Mouse (Mus musculus) hindbrain, postnatal 0 days (tissue): ENCODE results near the gene Mfsd10. TPM values are rescaled to one million over a fixed set of nuclear protein-coding genes. Genes with fewer than 3 reads are reported as not detected.

Source experiments
- ATAC-seq: fragments of 200-750 bp; cut with Nextera tagmentation; 2 replicates; pipeline ENCODE4 v1.8.0; 2017; ENCODE audit warnings: mild to moderate bottlenecking, moderate TSS enrichment, moderate library complexity
- DNase-seq: peaks from one replicate; pipeline ENCODE4 v3.0.0-alpha.2; 2015; ENCODE audit warnings: low spot score
- H3K27ac ChIP-seq: fragments of 300-500 bp; sonication (generic); 2 replicates; pipeline ENCODE4 v1.5.1; 2014; ENCODE audit warnings: mild to moderate bottlenecking
- H3K27me3 ChIP-seq: fragments of 300-500 bp; sonication (generic); 2 replicates; pipeline ENCODE4 v1.6.1; 2014; ENCODE audit warnings: low read length, mixed read lengths; ENCODE audit not compliant: insufficient read depth
- H3K36me3 ChIP-seq: fragments of 300-500 bp; sonication (generic); 2 replicates; pipeline ENCODE4 v1.6.1; 2014; ENCODE audit warnings: low read length, mixed read lengths; ENCODE audit not compliant: insufficient read depth
- H3K4me1 ChIP-seq: fragments of 300-500 bp; sonication (generic); 2 replicates; pipeline ENCODE4 v1.6.1; 2014; ENCODE audit warnings: antibody characterized with exemption, low read length, mixed read lengths; ENCODE audit not compliant: insufficient read depth
- H3K4me2 ChIP-seq: fragments of 300-500 bp; sonication (generic); 2 replicates; pipeline ENCODE4 v1.6.1; 2014; ENCODE audit warnings: low read depth, mild to moderate bottlenecking, low read length, moderate library complexity, mixed read lengths
- H3K4me3 ChIP-seq: fragments of 300-500 bp; sonication (generic); 2 replicates; pipeline ENCODE4 v1.5.1; 2014; ENCODE audit warnings: low read length
- H3K9ac ChIP-seq: fragments of 300-500 bp; sonication (generic); replicated peaks from 2 replicates; pipeline ENCODE4 v1.6.1; 2014; ENCODE audit warnings: mild to moderate bottlenecking, low read length, moderate library complexity, mixed read lengths
- H3K9me3 ChIP-seq: fragments of 300-500 bp; sonication (generic); 2 replicates; pipeline ENCODE4 v1.6.1; 2016; ENCODE audit warnings: low read length, mixed read lengths
- CTCF ChIP-seq: IDR thresholded peaks from 2 replicates; pipeline ENCODE4 v1.5.1; 2016; ENCODE audit warnings: antibody characterized with exemption, control low read depth, low read depth
- WGBS: fragments of 180-500 bp; shearing (Covaris S2); extraction: QIAGEN DNeasy Blood & Tissue Kit; methylation state at CpG from one replicate; pipeline ENCODE4 v1.1.7; 2014; 5-methylcytosine and 5-hydroxymethylcytosine counted together
- polyA plus RNA-seq: library from polyadenylated mRNA; unstranded; fragments of >200 nt; fragmentation: Nextera tagmentation; extraction: Ambion mirVana; gene quantifications from 2 replicates; pipeline ENCODE4 v1.2.1, GENCODE M21; 2015
- total RNA-seq: library from RNA; depleted of rRNA; stranded (reverse); fragments of >200 nt; gene quantifications from 2 replicates; pipeline ENCODE4 v1.2.3, GENCODE M21; 2014; rRNA removed

Mfsd10 gene
- total RNA-seq (95.0 and 109 TPM in 2 replicates), polyA plus RNA-seq (72.0 and 92.0 TPM in 2 replicates)

GRCm38 (mm10) chr5:34636481-34637287 is at the start of gene Mfsd10:
Gene Mfsd10, minus strand, starts transcription at chr5:34637212.
- Histone ChIP-seq H3K27me3 (no peaks in the 10 kb centered on the region), H3K27ac (peak within 1 kb of the TSS; percentile 87), H3K4me1 (no peaks in the 10 kb centered on the region), H3K4me3 (peak within 1 kb of the TSS; percentile 55), H3K9me3 (no peaks in the 10 kb centered on the region), H3K9ac (peak within 1 kb of the TSS; percentile 66), H3K36me3 (peaks cover 51% of the 10 kb centered on the region), H3K4me2 (peak within 1 kb of the TSS; percentile 61)
- ATAC-seq: peak; percentile 90
- TF ChIP-seq CTCF: peak; percentile 50
- WGBS: under 1% methylated on average over 43 of the region's 48 CpGs
- DNase-seq: peak; percentile 90

- Histone ChIP-seq H3K27me3 (no peaks in the 10 kb centered on the region), H3K27ac (no peak overlapping the region), H3K4me3 (no peak overlapping the region), H3K9ac (no peak overlapping the region), H3K36me3 (no peaks in the 10 kb centered on the region), H3K9me3 (no peaks in the 10 kb centered on the region), H3K4me1 (no peaks in the 10 kb centered on the region), H3K4me2 (no peak overlapping the region)
- WGBS: 77% methylated on average over 4 of the region's 4 CpGs
- peak; percentile 64 for TF ChIP-seq CTCF
- peak; percentile 22 for DNase-seq
- ATAC-seq: no peak
Measured at GRCm38 (mm10) chr5:34670280-34670679, 33.3 kb upstream of the Mfsd10 start.

- H3K36me3 ChIP-seq: no peaks in the 10 kb centered on the region
- no peaks in the 10 kb centered on the region for H3K9me3 ChIP-seq
- DNase-seq: no peak
- peak; percentile 49 for TF ChIP-seq CTCF
- H3K27ac ChIP-seq: no peak overlapping the region
- H3K9ac ChIP-seq: no peak overlapping the region
- H3K27me3 ChIP-seq: no peaks in the 10 kb centered on the region
- no peak for ATAC-seq
- no peak overlapping the region for H3K4me3 ChIP-seq
- no peaks in the 10 kb centered on the region for H3K4me1 ChIP-seq
- H3K4me2 ChIP-seq: no peak overlapping the region
- WGBS: 83% methylated on average over 2 of the region's 2 CpGs
Measured at GRCm38 (mm10) chr5:34669493-34669892, 32.5 kb upstream of the Mfsd10 start.

GRCm38 (mm10) chr5:34663231-34663630 is 26.2 kb upstream of the Mfsd10 start:
- Histone ChIP-seq H3K4me2 (no peak overlapping the region), H3K36me3 (no peaks in the 10 kb centered on the region), H3K27ac (no peak overlapping the region), H3K9me3 (no peaks in the 10 kb centered on the region), H3K27me3 (no peaks in the 10 kb centered on the region), H3K9ac (no peak overlapping the region), H3K4me3 (no peak overlapping the region), H3K4me1 (no peaks in the 10 kb centered on the region)
- WGBS: 92% methylated on average over 2 of the region's 2 CpGs
- ATAC-seq: no peak
- no peak for DNase-seq
- TF ChIP-seq CTCF: no peak

DNA sequence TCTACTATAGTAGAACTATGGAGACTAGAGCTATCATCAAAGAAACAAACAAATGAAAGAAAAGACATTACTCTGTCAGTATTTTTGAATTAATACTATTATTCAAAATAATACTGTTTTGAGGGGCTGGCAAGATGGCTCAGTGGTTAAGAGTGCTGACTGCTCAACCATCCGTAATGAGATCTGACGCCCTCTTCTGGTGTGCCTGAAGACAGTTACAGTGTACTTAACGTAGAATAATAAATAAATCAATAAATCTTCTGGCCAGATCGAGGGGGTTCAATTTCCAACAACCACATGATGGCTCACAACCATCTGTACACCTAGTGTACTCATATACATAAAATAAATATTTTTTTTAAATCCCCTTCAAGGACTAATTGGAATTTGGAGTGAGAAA is 24.9 kb upstream of the Mfsd10 start:
- Histone ChIP-seq H3K4me2 (no peak overlapping the region), H3K9me3 (no peaks in the 10 kb centered on the region), H3K27me3 (no peaks in the 10 kb centered on the region), H3K9ac (no peak overlapping the region), H3K36me3 (no peaks in the 10 kb centered on the region), H3K27ac (no peak overlapping the region), H3K4me1 (no peaks in the 10 kb centered on the region), H3K4me3 (no peak overlapping the region)
- no peak for DNase-seq
- TF ChIP-seq CTCF: no peak
- ATAC-seq: no peak
- 83% methylated on average over 4 of the region's 4 CpGs for WGBS

- Histone ChIP-seq H3K27me3 (no peaks in the 10 kb centered on the region), H3K36me3 (peaks cover 8% of the 10 kb centered on the region), H3K9me3 (no peaks in the 10 kb centered on the region), H3K4me3 (peak overlapping the region; percentile 77), H3K4me1 (no peaks in the 10 kb centered on the region), H3K9ac (peak overlapping the region; percentile 67), H3K27ac (peak overlapping the region; percentile 79), H3K4me2 (peak overlapping the region; percentile 63)
- no peak for TF ChIP-seq CTCF
- DNase-seq (no peak), ATAC-seq (no peak)
- WGBS: under 1% methylated on average over 57 of the region's 57 CpGs
Measured at GRCm38 (mm10) chr5:34660591-34661130, 23.6 kb upstream of the Mfsd10 start.
